Mouse (Mus musculus) cerebellum, adult 2 months (tissue): ENCODE data around the gene Plcg1. TPM values are rescaled to one million over a fixed set of nuclear protein-coding genes. Genes with fewer than 3 reads are reported as not detected.

Experiments used
- DNase-seq, 2 experiments: peaks; one replicate each; pipeline ENCODE4 v3.0.0; 2021
- H3K27ac ChIP-seq: fragments of 200-500 bp; 2 replicates; pipeline ENCODE4 v1.5.1; 2012; ENCODE audit warnings: low read length, control low read depth, inconsistent platforms; ENCODE audit not compliant: insufficient read depth
- H3K27me3 ChIP-seq: fragments of 200-500 bp; 2 replicates; pipeline ENCODE4 v1.6.1; 2012; ENCODE audit warnings: inconsistent platforms, mild to moderate bottlenecking, low read length, moderate library complexity; ENCODE audit not compliant: control insufficient read depth, insufficient read depth
- H3K4me1 ChIP-seq: fragments of 200-500 bp; 2 replicates; pipeline ENCODE4 v1.6.1; 2011; ENCODE audit warnings: low read length; ENCODE audit not compliant: control insufficient read depth, insufficient read depth
- H3K4me3 ChIP-seq: fragments of 200-500 bp; replicated peaks from 2 replicates; pipeline ENCODE3; 2011; ENCODE audit warnings: mild to moderate bottlenecking, low read depth, low read length, control low read depth; ENCODE audit not compliant: insufficient read depth
- CTCF ChIP-seq: fragments of 200-500 bp; IDR thresholded peaks from 2 replicates; pipeline ENCODE4 v1.5.1; 2011; ENCODE audit warnings: low read depth, mild to moderate bottlenecking, control low read depth, low read length, moderate library complexity, borderline replicate concordance; ENCODE audit not compliant: insufficient read depth
- POLR2A ChIP-seq: fragments of 200-500 bp; IDR thresholded peaks from 2 replicates; pipeline ENCODE4 v1.6.1; 2011; ENCODE audit warnings: low read length, control low read depth, borderline replicate concordance; ENCODE audit not compliant: insufficient read depth
- WGBS: fragments of 180-500 bp; shearing (Covaris S2); methylation state at CpG from one replicate; pipeline ENCODE4 v1.1.7; 2018; 5-methylcytosine and 5-hydroxymethylcytosine counted together
- polyA plus RNA-seq: library from polyadenylated mRNA; depleted of rRNA; stranded (reverse); fragments of >200 nt; gene quantifications from 2 replicates; pipeline ENCODE4 v1.2.3, GENCODE M21; 2012

Gene Plcg1
- polyA plus RNA-seq, 1 experiment, result 74.5 TPM

DNA sequence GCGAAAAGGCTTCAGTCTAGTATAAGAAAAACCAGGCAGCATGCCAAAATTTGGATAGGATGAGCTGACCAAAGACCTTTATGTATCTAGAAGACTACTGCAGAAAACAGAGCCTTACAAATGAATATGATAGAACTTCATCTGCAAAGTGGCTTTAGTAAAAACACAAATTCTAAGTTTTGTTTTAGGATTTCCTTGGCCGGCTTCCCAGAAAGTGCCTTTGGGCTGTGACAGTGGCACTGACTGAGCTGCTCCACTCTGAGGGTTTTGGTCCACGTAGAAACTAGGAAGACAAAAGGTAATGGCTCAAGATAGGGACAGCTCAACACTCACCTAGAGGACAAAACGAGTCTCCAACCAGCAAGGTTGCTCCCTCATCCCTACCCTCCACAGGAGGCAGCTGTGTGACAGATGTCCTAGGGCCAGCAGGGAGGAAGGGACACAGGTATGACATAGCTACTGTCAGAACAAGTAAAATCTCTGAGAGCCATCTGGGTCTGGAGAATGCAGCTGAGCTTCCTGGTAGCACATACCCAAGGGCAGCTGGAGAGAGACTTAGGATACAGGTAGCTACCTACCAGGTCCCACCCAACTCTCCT is 37.1 kb downstream of the Plcg1 start:
- 62% methylated on average over 4 of the region's 4 CpGs for WGBS
- Histone ChIP-seq H3K4me3 (no peak overlapping the region), H3K27ac (no peak overlapping the region), H3K4me1 (peaks cover 27% of the 10 kb centered on the region), H3K27me3 (no peaks in the 10 kb centered on the region)
- TF ChIP-seq POLR2A (no peak), CTCF (no peak)
- no peak for DNase-seq

DNA sequence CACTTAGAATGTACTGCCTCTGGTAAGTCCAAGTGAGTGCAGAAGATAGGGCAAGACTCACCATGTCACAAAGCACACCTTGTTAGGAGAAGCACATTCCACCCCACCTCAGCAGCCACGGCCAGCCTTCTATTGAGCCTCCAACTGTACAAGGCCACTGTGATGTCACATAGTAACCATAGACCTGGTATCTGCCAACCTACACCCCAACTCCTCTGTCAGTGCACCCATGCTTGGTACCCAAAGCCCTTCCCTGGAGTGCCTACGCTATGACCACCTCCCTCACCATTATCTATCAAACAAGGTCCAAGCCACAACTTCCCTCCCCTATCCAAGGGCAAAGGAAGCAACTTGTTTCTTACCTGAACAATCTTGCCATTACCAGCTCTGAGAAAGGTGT is 37.9 kb downstream of the Plcg1 start:
- WGBS, result 95% methylated on average over 2 of the region's 2 CpGs
- no peak for TF ChIP-seq POLR2A
- no peak for TF ChIP-seq CTCF
- no peak for DNase-seq
- Histone ChIP-seq H3K4me3 (no peak overlapping the region), H3K27me3 (no peaks in the 10 kb centered on the region), H3K4me1 (peaks cover 27% of the 10 kb centered on the region), H3K27ac (no peak overlapping the region)

DNA sequence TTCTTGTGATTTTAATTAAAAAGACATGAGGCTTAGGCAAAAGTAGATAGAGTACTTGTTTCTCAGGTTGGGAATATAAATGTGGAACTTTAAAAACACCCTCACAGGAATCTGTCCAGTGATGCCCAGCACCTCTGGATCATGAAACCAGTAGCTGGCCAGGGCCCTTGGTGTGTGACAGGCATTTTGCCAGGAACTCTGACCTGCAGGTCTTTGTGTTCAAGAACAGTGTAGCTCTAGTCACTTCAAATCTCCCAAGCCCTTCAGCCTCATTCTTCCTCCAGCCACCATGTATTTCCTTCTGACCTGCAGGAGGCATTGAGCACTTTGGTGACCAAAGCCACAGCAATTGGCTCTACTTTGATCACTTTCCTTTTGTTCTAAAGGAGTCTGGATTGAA is 39.3 kb downstream of the Plcg1 start:
- DNase-seq, result no peak
- peaks cover 27% of the 10 kb centered on the region for H3K4me1 ChIP-seq
- H3K4me3 ChIP-seq, result no peak overlapping the region
- H3K27me3 ChIP-seq, result no peaks in the 10 kb centered on the region
- no peak overlapping the region for H3K27ac ChIP-seq
- TF ChIP-seq CTCF (no peak), POLR2A (no peak)

DNA sequence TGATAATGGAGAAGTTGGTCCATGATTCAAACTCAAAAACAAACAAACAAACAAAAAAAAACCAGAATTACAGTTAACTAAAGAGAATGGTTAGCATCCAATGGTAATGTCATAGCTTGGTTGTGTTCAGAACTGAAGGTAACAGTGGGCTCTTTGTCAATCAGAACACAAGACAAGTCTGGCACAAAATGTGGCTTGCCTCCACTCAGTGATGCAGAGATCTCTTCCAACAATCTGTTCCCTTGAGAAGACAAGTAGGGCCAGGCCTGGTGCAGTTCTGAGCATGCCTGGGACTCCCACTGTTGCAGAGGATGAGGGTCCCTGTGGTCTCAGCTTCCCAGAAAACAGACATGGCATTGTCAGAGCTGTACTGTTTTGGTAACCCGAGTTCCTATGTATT is 39.8 kb downstream of the Plcg1 start:
- Histone ChIP-seq H3K27ac (no peak overlapping the region), H3K27me3 (no peaks in the 10 kb centered on the region), H3K4me1 (peaks cover 25% of the 10 kb centered on the region), H3K4me3 (no peak overlapping the region)
- no peak for DNase-seq
- TF ChIP-seq POLR2A (no peak), CTCF (no peak)
- WGBS, result 79% methylated on average over 1 of the region's 1 CpGs

DNA sequence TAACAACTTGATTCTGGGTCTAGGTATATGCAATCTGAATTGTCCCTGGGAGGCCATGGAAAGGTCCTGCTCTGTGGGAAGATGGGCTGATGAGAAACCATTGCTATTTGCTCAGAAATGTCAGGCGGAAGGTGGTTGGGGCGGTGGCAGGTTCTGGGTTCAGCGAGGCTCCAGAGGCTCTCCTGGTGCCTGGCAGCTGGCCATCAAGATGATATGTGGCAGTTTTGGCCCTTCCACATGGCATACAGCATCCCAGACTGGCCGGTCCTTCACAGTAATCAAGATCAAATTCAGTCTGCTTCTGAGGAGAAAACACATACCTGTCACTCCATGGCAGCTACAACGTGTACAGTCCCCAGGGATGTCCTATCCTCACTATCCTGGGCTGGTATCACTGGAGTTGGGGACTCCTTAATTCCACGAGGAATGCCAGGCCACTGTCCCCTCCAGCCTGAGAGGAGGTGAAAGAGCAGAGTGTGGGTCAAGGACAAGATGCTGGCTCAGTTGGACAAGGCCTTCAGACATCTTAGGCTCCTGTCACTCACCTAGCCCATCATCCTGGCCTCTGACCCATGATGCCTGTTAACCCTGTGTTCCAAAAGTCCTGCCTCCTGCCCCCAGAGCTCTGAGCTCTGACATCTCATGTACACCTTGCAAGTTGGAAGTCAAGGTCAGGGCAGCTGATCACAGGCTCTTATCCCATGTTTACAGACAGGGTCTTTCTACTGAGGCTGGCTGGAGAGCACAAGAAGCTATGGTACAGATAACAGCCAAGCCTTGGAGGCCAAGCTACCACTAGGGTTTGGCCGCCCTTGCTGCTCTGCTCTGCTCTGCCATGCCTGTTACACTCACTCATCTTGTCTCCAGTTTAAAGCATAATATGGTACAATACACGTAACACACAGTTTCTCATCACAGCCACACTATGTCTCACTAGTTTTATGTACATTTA is 40.5 kb downstream of the Plcg1 start:
- H3K4me1 ChIP-seq, result peaks cover 18% of the 10 kb centered on the region
- 47% methylated on average over 8 of the region's 8 CpGs for WGBS
- no peaks in the 10 kb centered on the region for H3K27me3 ChIP-seq
- TF ChIP-seq POLR2A (no peak), CTCF (no peak)
- H3K4me3 ChIP-seq, result no peak overlapping the region
- no peak overlapping the region for H3K27ac ChIP-seq
- peak; percentile 49 to 55 for DNase-seq

DNA sequence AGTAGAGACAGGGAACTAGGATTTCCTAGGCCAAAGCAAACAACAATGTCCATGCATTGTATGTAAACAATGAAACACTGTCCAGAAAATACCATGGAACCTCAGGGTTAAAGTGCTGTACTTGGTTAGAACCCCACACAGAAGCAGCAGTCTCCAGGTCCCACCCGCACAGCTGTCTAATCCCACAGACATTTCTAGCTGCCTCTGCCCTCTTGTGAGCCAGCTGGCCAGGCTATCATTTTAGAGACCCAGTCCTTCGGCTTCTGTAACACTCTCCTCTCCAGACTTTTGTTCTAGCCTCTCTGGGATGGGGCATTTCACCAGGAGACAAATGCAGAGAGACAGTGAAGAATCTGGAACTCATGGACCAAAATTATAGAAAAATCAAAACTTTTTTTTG is 46.9 kb downstream of the Plcg1 start:
- Histone ChIP-seq H3K27ac (no peak overlapping the region), H3K27me3 (no peaks in the 10 kb centered on the region; the same call in 1 of the 2 replicates), H3K4me3 (no peak overlapping the region), H3K4me1 (peaks cover 20% of the 10 kb centered on the region)
- DNase-seq, result no peak
- whole genome bisulfite sequencing, result 72% methylated on average over 2 of the region's 2 CpGs
- TF ChIP-seq CTCF (no peak), POLR2A (no peak)

DNA sequence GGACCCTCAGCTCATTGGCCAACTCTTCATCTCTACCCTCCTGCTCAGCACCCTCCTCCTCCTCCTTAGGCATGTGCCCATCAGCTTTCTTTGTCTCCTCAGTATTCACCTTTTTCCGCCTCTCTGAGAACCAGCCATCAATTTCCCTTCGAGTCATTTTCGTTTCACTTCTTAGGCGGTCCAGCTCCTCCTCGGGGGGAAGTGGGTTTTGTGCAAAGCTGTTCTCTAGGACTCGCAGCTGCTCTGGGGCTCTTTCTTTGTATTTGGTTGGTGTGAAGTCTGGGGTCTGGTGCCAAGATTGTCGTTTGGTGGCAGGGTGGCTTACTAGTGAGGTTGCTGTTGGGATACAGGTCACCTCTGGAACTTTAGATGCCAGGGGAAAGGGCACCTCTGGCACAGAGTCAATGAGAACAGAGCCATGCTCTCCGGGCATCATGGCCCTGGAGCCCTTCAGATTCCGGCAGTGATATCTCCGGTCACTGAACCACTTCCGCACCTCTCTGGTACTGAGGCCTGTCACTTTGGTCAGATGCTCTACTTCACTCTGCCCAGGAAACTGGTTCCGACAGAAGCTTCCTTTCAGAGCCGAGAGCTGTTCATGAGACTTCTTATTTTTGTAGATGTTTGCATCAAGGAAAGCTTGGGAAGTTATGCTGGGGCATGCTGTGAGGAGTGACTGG is 49.2 kb downstream of the Plcg1 start:
- 79% methylated on average over 13 of the region's 13 CpGs for WGBS
- H3K4me1 ChIP-seq, result peaks cover 20% of the 10 kb centered on the region
- no peak overlapping the region for H3K4me3 ChIP-seq
- no peak overlapping the region for H3K27ac ChIP-seq
- no peak for TF ChIP-seq CTCF
- TF ChIP-seq POLR2A, result no peak
- no peaks in the 10 kb centered on the region; the same call in 1 of the 2 replicates for H3K27me3 ChIP-seq
- no peak for DNase-seq
